Mouse (Mus musculus) E14TG2a.4 (cell line): ENCODE data around the gene Ubqln3.

Experiments used
- CTCF ChIP-seq: conservative IDR thresholded peaks from 2 replicates; pipeline ENCODE4 v1.5.1; 2014; ENCODE audit warnings: low read length
- NANOG ChIP-seq: IDR thresholded peaks from 2 replicates; pipeline ENCODE4 v1.6.1; 2014; ENCODE audit warnings: borderline replicate concordance, low read length, mixed read lengths

DNA sequence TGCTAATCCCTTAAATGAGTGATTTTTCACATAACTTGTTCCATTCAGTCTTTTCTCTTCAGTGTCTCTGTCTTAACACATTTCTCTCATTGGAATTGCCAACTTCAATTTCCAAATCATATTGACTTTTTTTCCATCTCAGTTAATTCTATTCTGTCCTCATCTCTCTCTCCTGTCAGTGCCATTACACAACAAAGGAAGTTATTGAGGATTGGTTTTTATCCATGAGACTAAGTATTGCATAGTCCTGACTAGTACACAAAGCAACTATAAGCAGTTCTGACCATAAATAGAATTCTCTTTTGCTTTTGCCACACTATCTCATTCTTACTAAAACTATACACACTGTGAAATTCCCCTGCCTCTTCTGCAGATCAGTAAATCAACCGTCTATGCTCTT is 36.0 kb upstream of the Ubqln3 start:
- no peak for TF ChIP-seq CTCF
- no peak for TF ChIP-seq NANOG
